ENCODE assay signal across 8 mouse cellular contexts in genomic region chr9:110053305-110054079, GRCm38 (mm10).
DNase-seq lines count a peak whose midpoint lies in the region; ATAC-seq lines count a peak whose summit lies in the region.

No protein-coding gene starts in this region.

- peak; percentile 34 for DNase-seq in lung, postnatal 10 days
- no peak for DNase-seq in lung, postnatal 25 days (ENCODE audit: low spot score)
- peak; percentile 62 for DNase-seq in forebrain, embryonic 11.5 days (ENCODE audit: low spot score)
- DNase-seq in heart, postnatal 4 days, result peak; percentile 39
- DNase-seq in mesoderm, embryonic 11.5 days (ENCODE audit: low read depth, low spot score), result peak; percentile 75
- peak; percentile 74 for DNase-seq in telencephalon, adult 2 months (ENCODE audit: low read depth, low spot score)
- no peak for DNase-seq in kidney, adult 9 months

- H3K4me3 ChIP-seq in forebrain, embryonic 11.5 days (ENCODE audit: low read depth, low read length), result peak overlapping the region; percentile 15
- no peak overlapping the region for H3K4me3 ChIP-seq in kidney, embryonic 14.5 days (ENCODE audit: low read length)

- H3K9me3 ChIP-seq in forebrain, embryonic 11.5 days (ENCODE audit: control insufficient read depth, low read length), result no peaks in the 10 kb centered on the region
- no peaks in the 10 kb centered on the region for H3K9me3 ChIP-seq in kidney, embryonic 14.5 days (ENCODE audit: control insufficient read depth, low read length)

- WGBS in forebrain, embryonic 11.5 days, result 30% methylated on average over 8 of the region's 8 CpGs
- 46% methylated on average over 8 of the region's 8 CpGs for WGBS in kidney, embryonic 14.5 days

- peak overlapping the region; percentile 79 for H3K27ac ChIP-seq in forebrain, embryonic 11.5 days (ENCODE audit: low read depth, low read length)
- H3K27ac ChIP-seq in kidney, embryonic 14.5 days (ENCODE audit: low read depth, low read length), result no peak overlapping the region

- peak overlapping the region; percentile 43; the same call in 1 of the 2 replicates for H3K9ac ChIP-seq in forebrain, embryonic 11.5 days (ENCODE audit: low read length)
- no peak overlapping the region for H3K9ac ChIP-seq in kidney, embryonic 14.5 days (ENCODE audit: low read depth, low read length)

- peak overlapping the region; percentile 34 for H3K4me2 ChIP-seq in forebrain, embryonic 11.5 days (ENCODE audit: low read depth, low read length, severe bottlenecking)
- no peak overlapping the region for H3K4me2 ChIP-seq in kidney, embryonic 14.5 days (replicated peaks; ENCODE audit: low read depth, low read length)

- no peaks in the 10 kb centered on the region for H3K36me3 ChIP-seq in forebrain, embryonic 11.5 days (ENCODE audit: control insufficient read depth, insufficient read depth, low read length)
- no peaks in the 10 kb centered on the region for H3K36me3 ChIP-seq in kidney, embryonic 14.5 days (ENCODE audit: control insufficient read depth, insufficient read depth, low read length)

- peaks cover 21% of the 10 kb centered on the region; the same call in 1 of the 2 replicates for H3K4me1 ChIP-seq in forebrain, embryonic 11.5 days (replicated peaks; ENCODE audit: control insufficient read depth, insufficient read depth, low read length)
- peaks cover 13% of the 10 kb centered on the region for H3K4me1 ChIP-seq in kidney, embryonic 14.5 days (ENCODE audit: control insufficient read depth, insufficient read depth, low read length)

- H3K27me3 ChIP-seq in forebrain, embryonic 11.5 days (ENCODE audit: control insufficient read depth, insufficient read depth, low read length), result no peaks in the 10 kb centered on the region
- H3K27me3 ChIP-seq in kidney, embryonic 14.5 days (ENCODE audit: control insufficient read depth, insufficient read depth, low read length), result no peaks in the 10 kb centered on the region

- peak; percentile 84 for ATAC-seq in forebrain, embryonic 11.5 days (replicated peaks; ENCODE audit: low FRiP score)
- no peak for ATAC-seq in kidney, embryonic 14.5 days (ENCODE audit: low FRiP score, low TSS enrichment)

Comparison
In these comparisons a context has a peak if more than half of its experiments do, and no peak if none do; other contexts are left out.
1. DNase-seq: peak in lung, postnatal 10 days (single experiment), forebrain, embryonic 11.5 days (single experiment), heart, postnatal 4 days (single experiment), mesoderm, embryonic 11.5 days (single experiment) and telencephalon, adult 2 months (single experiment); none in lung, postnatal 25 days (single experiment) and kidney, adult 9 months (single experiment).